Mouse (Mus musculus): ENCODE measurements around the gene Rap1b. TPM values are rescaled to one million over a fixed set of nuclear protein-coding genes. Genes with fewer than 3 reads are reported as not detected.

Rap1b gene
- polyA plus RNA-seq, 1 experiment from 2014 or later: 138 TPM

- Histone ChIP-seq H3K36me3 (no peaks in the 10 kb centered on the region), H3K4me1 (peaks cover 20% of the 10 kb centered on the region), H3K27ac (replicated peaks) (0 out of 2 replicates have a peak overlapping the region, but pooled peaks have one; percentile 56), H3K27me3 (no peaks in the 10 kb centered on the region), H3K4me2 (replicated peaks) (peak overlapping the region; percentile 88), H3K4me3 (peak overlapping the region; percentile 87; the same call in 1 of the 2 replicates), H3K9me3 (0 out of 2 replicates have a peak, but pooled peaks cover 4% of the 10 kb centered on the region), H3K9ac (replicated peaks) (no peak overlapping the region)
- no peak for ATAC-seq (ENCODE audit: low FRiP score, low read depth)
- 78% methylated on average over 11 of the region's 11 CpGs for WGBS
Measured at GRCm38 (mm10) chr10:117793436-117794030, 52.3 kb downstream of the Rap1b start.

GRCm38 (mm10) chr10:117792141-117793091, 53.4 kb downstream of the Rap1b start, which contains the start of gene Nup107:
Gene Nup107 (minus strand): TSS chr10:117792705.
- H3K27me3 ChIP-seq: no peaks in the 10 kb centered on the region
- H3K4me2 ChIP-seq (replicated peaks): peak within 1 kb of the TSS; percentile 88
- H3K27ac ChIP-seq (replicated peaks): peak within 1 kb of the TSS; percentile 56; the same call in 1 of the 2 replicates
- peaks cover 7% of the 10 kb centered on the region for H3K36me3 ChIP-seq
- ATAC-seq (ENCODE audit: low FRiP score, low read depth): peak; percentile 99
- H3K4me3 ChIP-seq: peak within 1 kb of the TSS; percentile 87
- H3K9me3 ChIP-seq: 0 out of 2 replicates have a peak, but pooled peaks cover 4% of the 10 kb centered on the region
- H3K4me1 ChIP-seq: peaks cover 20% of the 10 kb centered on the region
- peak within 1 kb of the TSS; percentile 68 for H3K9ac ChIP-seq (replicated peaks)
- under 1% methylated on average over 75 of the region's 75 CpGs for WGBS

- no peak overlapping the region for H3K9ac ChIP-seq (replicated peaks)
- 92% methylated on average over 2 of the region's 2 CpGs for WGBS
- H3K4me3 ChIP-seq: no peak overlapping the region
Measured at GRCm38 (mm10) chr10:117791171-117791470, 54.7 kb downstream of the Rap1b start.

GRCm38 (mm10) chr10:117790421-117791170, 55.2 kb downstream of the Rap1b start:
- H3K27me3 ChIP-seq: no peaks in the 10 kb centered on the region
- H3K4me1 ChIP-seq: peaks cover 20% of the 10 kb centered on the region
- WGBS: 94% methylated on average over 17 of the region's 17 CpGs
- H3K36me3 ChIP-seq: peaks cover 25% of the 10 kb centered on the region
- H3K4me2 ChIP-seq (replicated peaks): no peak overlapping the region
- no peak overlapping the region for H3K27ac ChIP-seq (replicated peaks)
- H3K4me3 ChIP-seq: no peak overlapping the region
- no peak overlapping the region for H3K9ac ChIP-seq (replicated peaks)
- ATAC-seq (ENCODE audit: low FRiP score, low read depth): no peak
- no peaks in the 10 kb centered on the region for H3K9me3 ChIP-seq

More at GRCm38 (mm10) chr10:117791171-117791470, 54.7 kb downstream of the Rap1b start:
- H3K9me3 ChIP-seq: 0 out of 2 replicates have a peak, but pooled peaks cover under 1% of the 10 kb centered on the region
- H3K4me2 ChIP-seq (replicated peaks): peak overlapping the region; percentile 88
- no peak overlapping the region for H3K27ac ChIP-seq (replicated peaks)
- ATAC-seq (ENCODE audit: low FRiP score, low read depth): no peak
- peaks cover 20% of the 10 kb centered on the region for H3K4me1 ChIP-seq
- H3K36me3 ChIP-seq: peaks cover 20% of the 10 kb centered on the region
- H3K27me3 ChIP-seq: no peaks in the 10 kb centered on the region

- no peak overlapping the region for H3K27ac ChIP-seq (replicated peaks)
- peaks cover 20% of the 10 kb centered on the region for H3K4me1 ChIP-seq
- no peak for ATAC-seq (ENCODE audit: low FRiP score, low read depth)
- no peaks in the 10 kb centered on the region for H3K27me3 ChIP-seq
- H3K4me2 ChIP-seq (replicated peaks): no peak overlapping the region
- no peak overlapping the region for H3K9ac ChIP-seq (replicated peaks)
- peaks cover 30% of the 10 kb centered on the region for H3K36me3 ChIP-seq
- no peaks in the 10 kb centered on the region for H3K9me3 ChIP-seq
- no peak overlapping the region for H3K4me3 ChIP-seq
- WGBS: 96% methylated on average over 1 of the region's 1 CpGs
Measured at GRCm38 (mm10) chr10:117790011-117790410, 55.8 kb downstream of the Rap1b start.

GRCm38 (mm10) chr10:117784646-117785045, 61.2 kb downstream of the Rap1b start:
- Histone ChIP-seq H3K9me3 (no peaks in the 10 kb centered on the region), H3K27me3 (no peaks in the 10 kb centered on the region), H3K27ac (replicated peaks) (no peak overlapping the region), H3K4me2 (replicated peaks) (no peak overlapping the region), H3K4me1 (no peaks in the 10 kb centered on the region), H3K9ac (replicated peaks) (no peak overlapping the region), H3K4me3 (no peak overlapping the region), H3K36me3 (peaks cover 76% of the 10 kb centered on the region)
- WGBS: 97% methylated on average over 7 of the region's 7 CpGs
- no peak for ATAC-seq (ENCODE audit: low FRiP score, low read depth)

- ATAC-seq (ENCODE audit: low FRiP score, low read depth): no peak
- H3K4me3 ChIP-seq: no peak overlapping the region
- H3K9me3 ChIP-seq: no peaks in the 10 kb centered on the region
- H3K4me2 ChIP-seq (replicated peaks): no peak overlapping the region
- H3K27me3 ChIP-seq: no peaks in the 10 kb centered on the region
- peaks cover 82% of the 10 kb centered on the region for H3K36me3 ChIP-seq
- H3K4me1 ChIP-seq: no peaks in the 10 kb centered on the region
- H3K9ac ChIP-seq (replicated peaks): no peak overlapping the region
- H3K27ac ChIP-seq (replicated peaks): no peak overlapping the region
- WGBS: 95% methylated on average over 13 of the region's 13 CpGs
Measured at GRCm38 (mm10) chr10:117783786-117784420, 61.9 kb downstream of the Rap1b start.

- H3K27ac ChIP-seq (replicated peaks): no peak overlapping the region
- H3K4me3 ChIP-seq: no peak overlapping the region
- WGBS: 94% methylated on average over 14 of the region's 14 CpGs
- H3K4me2 ChIP-seq (replicated peaks): no peak overlapping the region
- H3K9ac ChIP-seq (replicated peaks): 0 out of 2 replicates have a peak overlapping the region, but pooled peaks have one; percentile 24
- H3K4me1 ChIP-seq: no peaks in the 10 kb centered on the region
- H3K36me3 ChIP-seq: peaks cover 89% of the 10 kb centered on the region
- ATAC-seq (ENCODE audit: low FRiP score, low read depth): no peak
- no peaks in the 10 kb centered on the region for H3K9me3 ChIP-seq
- no peaks in the 10 kb centered on the region for H3K27me3 ChIP-seq
Measured at GRCm38 (mm10) chr10:117782491-117783260, 63.2 kb downstream of the Rap1b start.

GRCm38 (mm10) chr10:117782056-117782455, 63.8 kb downstream of the Rap1b start:
- Histone ChIP-seq H3K27ac (replicated peaks) (no peak overlapping the region), H3K27me3 (no peaks in the 10 kb centered on the region), H3K9ac (replicated peaks) (no peak overlapping the region), H3K36me3 (peaks cover 86% of the 10 kb centered on the region), H3K4me3 (no peak overlapping the region), H3K4me2 (replicated peaks) (no peak overlapping the region), H3K4me1 (no peaks in the 10 kb centered on the region), H3K9me3 (no peaks in the 10 kb centered on the region)
- WGBS: 91% methylated on average over 2 of the region's 2 CpGs
- no peak for ATAC-seq (ENCODE audit: low FRiP score, low read depth)

- Histone ChIP-seq H3K27me3 (no peaks in the 10 kb centered on the region), H3K9ac (replicated peaks) (no peak overlapping the region), H3K27ac (replicated peaks) (no peak overlapping the region), H3K36me3 (peaks cover 86% of the 10 kb centered on the region), H3K4me1 (no peaks in the 10 kb centered on the region), H3K4me3 (no peak overlapping the region), H3K4me2 (replicated peaks) (no peak overlapping the region), H3K9me3 (no peaks in the 10 kb centered on the region)
- 94% methylated on average over 17 of the region's 17 CpGs for WGBS
- ATAC-seq (ENCODE audit: low FRiP score, low read depth): no peak
Measured at GRCm38 (mm10) chr10:117781021-117781725, 64.7 kb downstream of the Rap1b start.
